Mouse (Mus musculus): ENCODE measurements around the gene Kif1c. TPM values are rescaled to one million over a fixed set of nuclear protein-coding genes. Genes with fewer than 3 reads are reported as not detected.
A peak's percentile ranks its signal among the peaks of the same experiment; 100 is the strongest.

Gene Kif1c
- polyA plus RNA-seq, 1 experiment from 2014 or later, result 4.4 TPM

GRCm38 (mm10) chr11:70664741-70665140 lies 35.6 kb upstream of the Kif1c start:
- Histone ChIP-seq H3K9me3 (ENCODE audit: control insufficient read depth) (no peaks in the 10 kb centered on the region), H3K27me3 (replicated peaks; ENCODE audit: control insufficient read depth, insufficient read depth, low read length) (no peaks in the 10 kb centered on the region), H3K36me3 (ENCODE audit: control insufficient read depth, insufficient read depth) (peaks cover 42% of the 10 kb centered on the region), H3K9ac (ENCODE audit: low read depth, low read length) (no peak overlapping the region), H3K4me3 (ENCODE audit: low read depth, low read length) (no peak overlapping the region), H3K4me2 (replicated peaks; ENCODE audit: low read depth) (no peak overlapping the region), H3K4me1 (replicated peaks; ENCODE audit: control insufficient read depth, insufficient read depth, low read length) (no peaks in the 10 kb centered on the region), H3K27ac (ENCODE audit: low read depth, low read length) (no peak overlapping the region)
- TF ChIP-seq CTCF (IDR thresholded peaks at IDR 0.05; ENCODE audit: low read depth), result peak; percentile 44
- ATAC-seq, result no peak
- 95% methylated on average over 9 of the region's 9 CpGs for WGBS

GRCm38 (mm10) chr11:70666687-70667086 lies 33.7 kb upstream of the Kif1c start:
- Histone ChIP-seq H3K4me3 (ENCODE audit: low read depth, low read length) (no peak overlapping the region), H3K27me3 (replicated peaks; ENCODE audit: control insufficient read depth, insufficient read depth, low read length) (no peaks in the 10 kb centered on the region), H3K36me3 (ENCODE audit: control insufficient read depth, insufficient read depth) (peaks cover 51% of the 10 kb centered on the region), H3K9ac (ENCODE audit: low read depth, low read length) (no peak overlapping the region), H3K9me3 (ENCODE audit: control insufficient read depth) (no peaks in the 10 kb centered on the region), H3K27ac (ENCODE audit: low read depth, low read length) (no peak overlapping the region), H3K4me2 (replicated peaks; ENCODE audit: low read depth) (no peak overlapping the region), H3K4me1 (replicated peaks; ENCODE audit: control insufficient read depth, insufficient read depth, low read length) (no peaks in the 10 kb centered on the region)
- ATAC-seq, result no peak
- 96% methylated on average over 8 of the region's 8 CpGs for WGBS
- TF ChIP-seq CTCF (IDR thresholded peaks at IDR 0.05; ENCODE audit: low read depth), result no peak

- ATAC-seq, result no peak
These were observed 32.8 kb upstream of the Kif1c start for GRCm38 (mm10) chr11:70667271-70668150.

GRCm38 (mm10) chr11:70668335-70668770 lies 32.0 kb upstream of the Kif1c start:
- Histone ChIP-seq H3K9me3 (ENCODE audit: control insufficient read depth) (no peaks in the 10 kb centered on the region), H3K4me2 (replicated peaks; ENCODE audit: low read depth) (peak overlapping the region; percentile 93), H3K4me3 (ENCODE audit: low read depth, low read length) (peak overlapping the region; percentile 63), H3K4me1 (replicated peaks; ENCODE audit: control insufficient read depth, insufficient read depth, low read length) (no peaks in the 10 kb centered on the region), H3K36me3 (ENCODE audit: control insufficient read depth, insufficient read depth) (peaks cover 40% of the 10 kb centered on the region), H3K9ac (ENCODE audit: low read depth, low read length) (peak overlapping the region; percentile 32), H3K27ac (ENCODE audit: low read depth, low read length) (no peak overlapping the region), H3K27me3 (replicated peaks; ENCODE audit: control insufficient read depth, insufficient read depth, low read length) (no peaks in the 10 kb centered on the region)
- ATAC-seq, result peak; percentile 29
- no peak for TF ChIP-seq CTCF (IDR thresholded peaks at IDR 0.05; ENCODE audit: low read depth)
- under 1% methylated on average over 15 of the region's 15 CpGs for WGBS

More at GRCm38 (mm10) chr11:70667271-70668150, 32.8 kb upstream of the Kif1c start:
- H3K27ac ChIP-seq (ENCODE audit: low read depth, low read length), result no peak overlapping the region
- peak overlapping the region; percentile 93 for H3K4me2 ChIP-seq (replicated peaks; ENCODE audit: low read depth)
- no peaks in the 10 kb centered on the region for H3K4me1 ChIP-seq (replicated peaks; ENCODE audit: control insufficient read depth, insufficient read depth, low read length)
- no peak overlapping the region; the same call in 1 of the 2 replicates for H3K9ac ChIP-seq (ENCODE audit: low read depth, low read length)
- no peak for TF ChIP-seq CTCF (IDR thresholded peaks at IDR 0.05; ENCODE audit: low read depth)
- H3K4me3 ChIP-seq (ENCODE audit: low read depth, low read length), result peak overlapping the region; percentile 63
- WGBS, result 53% methylated on average over 14 of the region's 14 CpGs
- peaks cover 45% of the 10 kb centered on the region for H3K36me3 ChIP-seq (ENCODE audit: control insufficient read depth, insufficient read depth)
- no peaks in the 10 kb centered on the region for H3K9me3 ChIP-seq (ENCODE audit: control insufficient read depth)
- no peaks in the 10 kb centered on the region for H3K27me3 ChIP-seq (replicated peaks; ENCODE audit: control insufficient read depth, insufficient read depth, low read length)

GRCm38 (mm10) chr11:70668771-70669505 lies 31.4 kb upstream of the Kif1c start, which contains the start of gene Spag7:
Gene Spag7, minus strand, starts transcription at chr11:70669416.
- Histone ChIP-seq H3K9ac (ENCODE audit: low read depth, low read length) (peak within 1 kb of the TSS; percentile 59), H3K36me3 (ENCODE audit: control insufficient read depth, insufficient read depth) (peaks cover 40% of the 10 kb centered on the region), H3K4me1 (replicated peaks; ENCODE audit: control insufficient read depth, insufficient read depth, low read length) (no peaks in the 10 kb centered on the region), H3K27me3 (replicated peaks; ENCODE audit: control insufficient read depth, insufficient read depth, low read length) (no peaks in the 10 kb centered on the region), H3K4me2 (replicated peaks; ENCODE audit: low read depth) (peak within 1 kb of the TSS; percentile 93), H3K27ac (ENCODE audit: low read depth, low read length) (peak within 1 kb of the TSS; percentile 88), H3K9me3 (ENCODE audit: control insufficient read depth) (no peaks in the 10 kb centered on the region), H3K4me3 (ENCODE audit: low read depth, low read length) (peak within 1 kb of the TSS; percentile 63)
- TF ChIP-seq CTCF (IDR thresholded peaks at IDR 0.05; ENCODE audit: low read depth), result no peak
- WGBS, result under 1% methylated on average over 44 of the region's 44 CpGs
- peak; percentile 98 for ATAC-seq

Data from intestine, postnatal 0 days (tissue).